Mouse (Mus musculus) left cerebral cortex, postnatal 14 days (tissue): ENCODE data around the gene Ston2. TPM values are rescaled to one million over a fixed set of nuclear protein-coding genes. Genes with fewer than 3 reads are reported as not detected.
"Not testable (repeated sequence)": the region's sequence is repeated elsewhere in the genome, so short reads cannot be mapped to it uniquely, and the experiment has no call there.

ENCODE experiments used
- DNase-seq, 2 experiments: peaks; one replicate each; pipeline ENCODE4 v3.0.0; 2021 to 2022; ENCODE audit warnings: low spot score in 2 of 2, mixed read lengths in 1 of 2
- intact Hi-C: fragments of 180-260 bp; cut with DNase I; formaldehyde crosslinking; loops from one replicate; pipeline ENCODE4 v1.15.1; 2025
- total RNA-seq, 2 experiments: library from RNA; stranded (reverse); gene quantifications; 2 replicates each; pipeline ENCODE4 v1.2.3; 2021

Gene Ston2
- total RNA-seq, 2 experiments from 2014 or later, result 16.7 to 17.6 TPM

DNA sequence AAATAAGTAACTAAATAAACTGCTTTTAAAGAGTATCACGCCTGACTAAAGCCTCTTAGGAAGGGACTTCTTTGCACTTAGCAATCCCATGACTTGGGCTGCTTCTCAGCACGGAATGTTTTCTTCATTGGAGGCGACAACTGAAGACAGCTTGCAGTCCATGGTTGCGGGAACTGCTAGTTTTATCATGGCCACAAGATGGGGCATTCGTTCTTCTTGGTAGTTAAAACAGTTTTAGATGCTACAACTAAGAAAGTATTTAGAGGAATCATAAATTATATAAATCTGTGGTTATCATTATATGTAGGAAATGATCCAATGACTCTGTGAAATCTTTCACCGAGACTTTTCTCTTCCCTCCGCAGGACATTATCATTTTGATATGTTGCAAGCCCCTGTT lies 147.5 kb downstream of the Ston2 start:
- DNase-seq, result peak; percentile 85 to 86
- intact Hi-C loops, result loop anchor here (2.0 kb wide), 1 partner anchor 148 kb away; the partner anchor contains the start of gene Ston2

DNA sequence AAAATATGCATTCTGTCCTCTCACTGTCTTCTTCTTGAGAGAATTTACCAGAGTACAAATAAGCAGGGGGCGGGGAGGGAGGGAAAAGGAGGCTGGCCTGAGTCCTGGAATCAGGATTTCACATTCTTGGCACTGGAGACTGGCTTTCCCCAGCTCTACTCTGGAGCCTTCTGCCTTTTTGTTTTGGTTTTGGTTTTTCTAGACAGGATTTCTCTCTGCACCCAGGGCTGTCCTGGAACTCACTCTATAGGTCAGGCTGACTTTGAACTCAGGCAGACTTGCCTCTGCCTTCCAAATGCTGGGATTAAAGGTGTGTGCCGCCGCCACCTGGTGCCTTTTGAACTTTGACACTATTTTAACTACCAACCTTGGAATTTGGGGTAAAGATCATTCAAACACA lies 149.8 kb downstream of the Ston2 start:
- intact Hi-C loops, result no loop called here
- DNase-seq, result no peak

DNA sequence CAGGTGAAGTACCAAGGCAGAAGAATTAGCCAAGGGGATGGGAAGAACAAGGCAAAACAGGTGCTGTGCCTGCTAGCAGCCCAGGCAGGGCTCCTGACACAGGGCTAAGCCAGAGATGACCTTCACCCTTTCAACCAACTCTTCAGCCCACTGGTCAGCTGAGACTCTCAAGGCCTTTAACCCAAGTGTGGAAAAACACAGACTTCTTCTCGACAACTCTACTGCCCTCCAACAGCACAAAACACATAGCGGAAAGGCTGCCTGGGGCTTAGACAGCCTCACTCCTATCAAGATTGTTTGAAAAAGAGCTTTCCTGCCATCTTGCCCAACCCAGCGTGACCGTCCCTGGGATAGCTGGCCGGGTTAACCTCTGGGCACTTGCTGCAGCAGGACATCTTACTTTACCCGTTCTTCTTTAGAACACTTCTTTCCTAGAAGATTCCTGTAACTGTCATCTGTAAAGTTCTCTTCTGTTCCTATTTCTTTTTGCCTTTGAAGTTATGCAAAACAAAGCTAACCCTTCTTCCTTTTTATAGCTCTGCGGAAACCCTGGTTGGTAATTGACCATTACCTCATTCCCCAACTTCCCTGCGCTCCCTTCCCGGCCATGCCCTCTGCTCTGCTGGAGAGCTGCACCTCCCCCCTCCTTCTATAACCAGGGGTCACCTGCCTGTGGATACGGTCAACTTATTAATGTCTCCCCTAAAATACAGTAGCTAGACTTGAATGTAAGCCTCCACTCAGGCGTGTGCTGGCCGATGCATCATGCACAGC lies 150.9 kb downstream of the Ston2 start:
- intact Hi-C loops, result no loop called here
- no peak for DNase-seq

DNA sequence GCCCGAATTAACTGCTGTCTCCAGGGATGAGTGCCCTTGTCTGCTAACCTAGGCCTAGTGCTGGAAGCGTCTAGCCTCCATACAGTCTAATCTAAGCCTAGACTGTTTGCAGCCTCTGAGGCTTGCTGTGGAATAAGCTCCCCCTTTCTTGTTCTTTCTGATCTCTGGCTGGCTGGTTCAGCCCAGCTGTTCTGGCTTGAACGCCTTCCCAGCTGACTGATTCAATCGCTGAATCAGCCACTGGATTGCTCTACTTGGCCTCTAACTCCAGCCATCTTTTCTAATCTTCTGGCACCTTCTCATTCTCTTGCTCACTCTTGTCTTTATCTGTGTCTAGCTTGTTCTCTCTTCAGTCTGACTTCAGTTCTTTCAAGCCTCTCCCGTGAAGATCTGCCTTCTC lies 161.7 kb downstream of the Ston2 start:
- DNase-seq, result no peak
- intact Hi-C loops, result no loop called here

DNA sequence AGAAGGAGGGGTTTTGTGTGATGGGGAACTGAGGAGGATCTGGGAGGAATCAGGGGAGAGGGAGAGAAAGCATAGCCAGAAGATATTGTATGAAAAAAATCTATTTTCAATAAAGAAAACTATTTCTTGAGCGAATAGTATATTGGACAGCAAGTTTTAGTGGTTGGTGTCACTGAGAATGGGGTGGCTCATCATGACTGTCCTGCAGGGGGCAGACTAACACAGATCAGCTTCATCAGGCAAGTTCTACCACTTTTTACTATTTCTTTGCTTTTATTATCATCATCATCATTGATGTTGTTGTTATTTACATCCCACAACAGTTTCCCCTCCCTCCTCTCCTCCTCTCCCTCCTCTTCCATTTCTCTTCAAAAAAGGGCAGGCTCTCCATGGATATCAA lies 163.2 kb downstream of the Ston2 start:
- DNase-seq, result peak in 1 of 2 experiments; percentile 13
- intact Hi-C loops, result no loop called here

DNA sequence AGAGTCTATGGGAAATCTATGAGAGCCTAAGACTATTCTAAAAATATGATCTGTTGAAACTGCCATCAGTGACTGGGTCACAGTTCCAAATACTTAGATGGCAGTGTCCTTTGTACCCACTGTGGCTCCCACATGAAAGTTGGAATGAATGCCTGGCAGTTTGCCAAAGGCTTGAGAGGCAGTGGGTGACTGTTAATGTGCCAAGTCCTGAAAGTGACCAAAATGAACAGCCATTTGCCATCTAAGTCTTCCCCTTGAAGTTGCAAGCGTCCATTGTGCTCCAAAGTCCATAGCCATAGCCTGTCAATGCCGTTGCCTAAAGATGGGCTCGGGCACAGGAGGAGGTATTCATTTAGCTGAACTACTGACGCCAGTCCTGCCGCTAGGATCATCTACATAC lies 178.8 kb downstream of the Ston2 start:
- peak in 1 of 2 experiments; percentile 41 for DNase-seq
- intact Hi-C loops, result no loop called here

DNA sequence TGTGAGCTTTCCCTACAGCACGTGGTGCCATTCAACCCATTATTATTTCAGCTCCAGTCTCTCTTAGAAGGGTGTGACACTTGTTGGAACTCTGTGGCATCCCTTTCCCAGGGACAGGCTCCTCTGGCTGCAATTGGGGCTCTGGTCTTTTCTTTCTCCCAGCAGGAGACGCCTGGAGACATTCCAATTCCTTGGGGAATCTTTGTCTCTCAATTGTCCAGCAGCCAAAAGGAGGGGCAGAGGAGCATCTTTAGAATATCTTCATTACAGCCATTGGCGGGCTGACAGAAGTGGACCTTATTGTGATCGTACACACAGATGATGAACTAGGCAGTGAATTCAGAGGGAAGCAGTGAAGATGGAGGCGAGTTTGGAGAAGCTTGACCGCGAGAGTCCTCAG lies 180.5 kb downstream of the Ston2 start:
- intact Hi-C loops, result no loop called here
- DNase-seq, result no peak

DNA sequence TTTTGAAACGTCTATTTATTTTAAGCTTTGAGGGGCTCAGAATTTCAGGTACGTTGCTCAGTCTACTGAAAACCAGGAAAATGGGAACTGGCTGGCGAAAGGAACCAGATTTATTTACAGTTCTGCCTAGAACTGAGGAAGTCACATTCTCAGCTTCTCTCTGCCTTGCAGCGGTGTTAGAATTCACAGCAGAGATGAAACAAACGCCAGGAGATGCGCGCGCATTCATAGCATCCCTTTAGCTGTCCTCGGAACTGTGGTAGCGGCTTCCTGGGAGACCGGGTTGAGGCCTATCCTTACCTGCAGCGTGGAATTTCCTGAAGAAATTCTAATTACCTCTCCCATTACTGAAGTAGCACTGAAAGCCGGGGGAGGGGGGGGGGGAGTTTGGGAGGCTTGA lies 181.5 kb downstream of the Ston2 start:
- intact Hi-C loops, result no loop called here
- peak; percentile 54 to 62 for DNase-seq

DNA sequence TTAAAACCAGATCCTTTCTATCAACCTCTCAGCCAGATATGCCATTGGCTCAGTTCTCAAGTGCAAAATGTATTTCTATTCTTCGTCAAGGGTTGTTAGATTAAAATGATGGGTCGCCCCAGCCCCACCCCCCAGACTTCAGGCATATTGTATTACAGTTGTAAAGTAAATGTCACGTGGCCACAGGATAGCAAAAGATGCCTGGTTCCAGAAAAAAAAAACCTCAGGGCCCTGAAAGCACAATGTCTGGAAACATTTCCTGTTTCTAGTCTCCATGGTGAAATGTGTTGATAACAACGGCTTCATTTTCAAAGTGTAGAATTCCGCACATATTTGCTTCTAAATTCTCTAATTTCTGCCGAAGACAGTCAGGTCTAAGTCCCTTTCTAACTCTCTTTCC lies 183.6 kb downstream of the Ston2 start:
- intact Hi-C loops, result no loop called here
- DNase-seq, result no peak

DNA sequence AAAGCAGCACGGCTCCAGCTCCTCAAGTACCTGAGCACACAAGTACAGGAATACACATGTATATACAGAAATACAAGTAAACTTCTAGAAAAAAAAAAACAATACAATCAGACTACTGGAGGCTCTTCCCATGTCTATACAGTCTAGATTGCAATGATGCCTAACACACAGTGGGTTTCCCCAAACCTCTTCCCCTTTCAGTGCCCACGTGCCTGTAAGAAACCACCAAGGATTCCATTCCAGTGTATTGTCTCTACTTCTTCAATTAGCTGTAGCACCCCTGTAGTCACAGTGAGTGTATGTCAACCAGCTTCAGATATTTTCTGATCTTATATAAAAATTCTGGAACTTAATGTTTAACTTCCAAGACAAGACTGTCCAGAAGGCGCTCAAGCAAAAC lies 196.1 kb downstream of the Ston2 start:
- intact Hi-C loops, result no loop called here
- DNase-seq, result no peak

DNA sequence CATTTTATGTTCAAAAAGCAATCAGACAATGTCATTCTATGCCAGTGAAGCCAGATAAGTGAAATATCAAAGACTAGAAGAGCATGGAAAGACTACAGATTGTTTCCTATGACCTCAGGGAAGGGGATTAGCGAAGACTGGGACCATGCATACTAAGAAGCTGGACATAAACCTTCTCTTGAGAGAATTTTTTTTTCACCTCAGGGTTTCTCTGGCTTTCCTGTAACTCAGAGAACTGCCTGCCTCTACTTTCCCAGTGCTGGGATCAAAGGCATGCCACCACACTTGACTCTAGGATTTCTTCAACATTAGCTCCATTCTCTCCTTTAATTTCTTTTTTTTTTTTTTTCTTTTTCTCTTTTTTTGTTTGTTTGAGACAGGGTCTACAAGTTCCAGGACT lies 197.0 kb downstream of the Ston2 start:
- intact Hi-C loops, result no loop called here
- no peak for DNase-seq

DNA sequence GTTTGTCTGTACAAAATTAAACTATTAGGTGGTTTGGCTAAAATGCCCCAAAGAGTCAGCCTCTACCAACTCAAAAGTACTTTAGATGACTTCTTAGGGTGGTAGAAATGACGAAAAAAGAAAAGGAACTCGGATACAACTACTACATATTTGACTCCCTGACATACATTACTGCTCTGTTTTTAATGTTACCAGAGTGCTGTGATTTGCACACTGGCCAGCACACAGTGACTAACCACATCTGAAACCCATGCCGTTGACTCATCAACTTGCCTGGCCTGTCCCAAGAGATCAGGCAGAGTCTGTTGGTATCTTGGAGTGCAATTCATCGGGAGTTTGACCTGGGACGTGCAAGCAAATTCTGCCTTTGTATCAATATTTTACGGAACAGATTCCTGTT lies 197.5 kb downstream of the Ston2 start:
- no peak for DNase-seq
- intact Hi-C loops, result no loop called here

DNA sequence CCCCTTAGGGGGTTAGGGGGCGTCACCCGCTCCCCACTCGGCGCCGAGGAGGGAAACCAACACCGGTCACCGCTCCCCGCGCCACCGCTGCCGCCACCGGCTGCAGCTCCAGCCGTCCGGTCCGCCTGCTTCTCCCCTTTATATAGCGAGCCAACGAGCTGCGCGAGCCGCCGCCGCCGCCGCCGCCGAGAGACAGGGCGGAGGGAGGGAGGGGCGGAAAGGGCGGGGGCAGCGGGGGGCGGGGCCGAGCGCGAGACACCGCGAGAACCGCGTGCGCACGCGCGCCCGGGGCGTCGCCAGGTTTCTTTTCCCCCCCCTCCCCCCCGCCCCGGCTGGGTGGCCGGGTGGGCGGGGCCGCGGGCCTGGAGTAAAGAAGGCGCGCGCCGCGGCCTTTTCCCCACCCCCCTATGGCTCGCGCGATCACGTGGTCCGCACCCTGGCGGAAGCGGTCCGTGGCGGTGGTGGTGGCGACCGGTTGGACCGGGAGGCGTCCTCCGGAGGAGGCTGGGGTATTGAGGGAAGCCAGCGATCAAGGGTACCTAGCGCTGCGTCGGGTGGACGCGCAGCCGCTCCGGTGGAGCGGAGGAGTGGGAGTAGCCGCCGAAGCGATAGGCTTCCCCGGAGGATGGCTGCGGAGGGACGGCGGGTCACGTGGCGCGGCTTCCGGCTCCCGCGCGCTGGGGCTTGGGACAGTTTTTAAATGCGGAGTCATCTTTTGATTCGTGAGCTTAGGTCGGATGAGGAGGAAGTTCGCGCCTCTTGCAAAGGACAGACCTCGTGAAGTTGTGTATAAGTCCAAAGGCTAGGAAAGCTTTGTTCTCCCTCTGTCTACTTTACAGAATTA lies 198.1 kb downstream of the Ston2 start, which contains the start of gene Gtf2a1:
TSS of gene Gtf2a1 (minus strand) at position 641 of the 844 bp plus-strand sequence.
- DNase-seq, result peak; percentile 93
- intact Hi-C loops, result no loop called here

DNA sequence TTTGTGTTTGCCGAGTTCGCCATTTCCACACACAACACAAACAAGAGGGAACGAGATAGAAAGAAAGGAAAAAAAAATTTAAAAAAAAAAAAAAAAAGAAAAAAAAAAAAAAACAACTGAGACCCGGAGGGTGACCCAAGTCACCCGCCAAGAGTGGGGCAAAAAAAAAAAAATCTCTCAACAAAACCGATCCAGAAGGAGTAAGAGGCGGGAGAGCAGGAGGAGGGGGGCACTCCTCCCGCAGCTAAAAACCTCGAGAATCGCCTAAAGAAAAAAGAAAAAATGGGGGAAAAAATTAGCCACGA lies 198.7 kb downstream of the Ston2 start:
- intact Hi-C loops, result no loop called here
- DNase-seq, result no peak

DNA sequence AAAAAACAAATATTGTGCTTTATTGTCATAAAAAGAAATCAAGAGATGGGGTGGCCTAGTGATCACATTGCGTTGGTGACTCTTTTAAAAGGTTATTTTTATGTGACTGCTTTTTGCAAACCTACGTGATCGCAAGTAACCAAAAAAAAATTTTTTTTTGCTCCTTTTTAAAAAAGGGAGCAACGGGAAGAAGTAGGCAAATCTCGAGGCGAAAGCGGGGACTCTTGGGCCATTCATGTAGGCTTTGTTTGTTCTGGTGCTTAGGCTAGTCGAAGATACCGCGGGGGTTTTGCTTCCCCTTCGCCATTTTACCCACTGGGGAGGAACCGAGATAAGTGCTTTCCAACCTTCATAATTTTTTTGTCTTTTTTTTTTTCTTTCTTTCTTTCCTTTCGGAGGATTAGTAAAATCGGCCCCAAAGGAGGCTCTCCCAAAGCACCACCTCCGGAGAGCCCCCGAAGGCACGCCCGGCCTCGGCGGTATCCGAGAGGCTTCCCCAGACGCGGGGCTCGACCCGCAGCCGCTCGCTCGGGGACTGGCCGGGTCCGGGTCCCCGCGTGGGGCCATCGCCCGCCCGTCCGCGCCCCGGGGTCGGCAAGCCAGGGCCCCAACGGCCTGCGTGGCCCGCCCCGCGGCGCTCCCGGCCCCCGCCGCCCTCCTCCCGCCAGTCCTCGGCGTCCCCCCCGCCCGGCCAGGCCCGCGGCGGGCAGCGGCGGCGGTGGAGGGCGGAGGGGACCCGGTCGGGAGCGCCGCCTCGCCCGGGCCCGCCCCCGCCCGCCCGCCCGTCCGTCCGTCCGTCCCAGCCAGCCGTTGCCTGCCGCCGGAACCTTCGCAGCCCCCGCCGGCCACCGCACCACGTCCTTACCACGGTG lies 199.3 kb downstream of the Ston2 start:
- intact Hi-C loops, result no loop called here
- DNase-seq, result peak; percentile 32 to 40

DNA sequence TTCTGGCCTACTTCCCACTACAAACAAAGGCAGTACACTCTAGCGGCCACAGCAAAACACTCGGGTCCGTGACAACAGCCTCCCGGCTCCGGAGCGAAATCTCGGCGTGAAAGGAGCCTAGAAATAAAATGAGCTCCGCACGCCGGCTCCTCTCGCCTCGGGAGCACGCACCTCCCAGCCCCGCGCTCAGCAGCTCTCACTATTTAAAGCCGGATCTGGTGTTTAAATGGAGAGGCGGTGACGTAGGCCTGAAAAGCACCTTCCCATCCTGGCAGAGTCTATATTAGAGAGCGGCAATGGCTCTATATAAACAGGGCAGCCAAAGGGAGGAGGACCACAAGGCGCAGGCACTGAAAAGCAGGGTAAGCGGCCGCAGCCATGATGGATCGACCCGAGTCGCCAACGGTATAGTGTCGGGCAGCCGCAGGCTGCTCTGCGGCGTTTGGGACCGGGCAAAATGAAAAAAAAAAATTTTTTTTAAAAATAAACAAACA lies 200.0 kb downstream of the Ston2 start:
- peak; percentile 94 to 95 for DNase-seq
- intact Hi-C loops, result no loop called here

DNA sequence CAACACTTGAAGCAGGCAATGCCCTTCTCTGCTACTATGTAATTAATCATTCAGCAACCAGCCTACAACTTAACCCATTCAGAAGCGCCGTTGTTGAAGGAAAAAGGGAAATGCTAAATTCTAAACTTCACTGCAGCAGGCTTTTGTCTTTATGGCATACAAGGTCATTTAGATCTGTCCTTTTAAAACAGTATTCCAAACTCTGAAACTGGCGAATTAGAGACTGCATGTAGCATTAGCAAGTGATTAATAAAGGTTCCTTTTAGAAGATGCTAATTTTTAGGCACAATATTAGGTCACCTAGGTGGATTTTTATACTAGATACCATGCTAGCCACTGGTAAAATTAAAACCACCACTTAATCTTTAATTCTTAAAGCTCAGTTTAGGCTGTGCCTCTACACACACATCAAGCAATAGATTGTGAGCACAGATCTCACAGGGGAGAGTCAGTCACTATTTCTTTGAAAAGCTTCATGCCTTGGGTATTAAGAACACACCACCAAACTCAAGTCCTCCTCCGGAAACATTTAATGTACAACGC lies 200.6 kb downstream of the Ston2 start:
- DNase-seq, result peak in 1 of 2 experiments; percentile 21
- intact Hi-C loops, result no loop called here

DNA sequence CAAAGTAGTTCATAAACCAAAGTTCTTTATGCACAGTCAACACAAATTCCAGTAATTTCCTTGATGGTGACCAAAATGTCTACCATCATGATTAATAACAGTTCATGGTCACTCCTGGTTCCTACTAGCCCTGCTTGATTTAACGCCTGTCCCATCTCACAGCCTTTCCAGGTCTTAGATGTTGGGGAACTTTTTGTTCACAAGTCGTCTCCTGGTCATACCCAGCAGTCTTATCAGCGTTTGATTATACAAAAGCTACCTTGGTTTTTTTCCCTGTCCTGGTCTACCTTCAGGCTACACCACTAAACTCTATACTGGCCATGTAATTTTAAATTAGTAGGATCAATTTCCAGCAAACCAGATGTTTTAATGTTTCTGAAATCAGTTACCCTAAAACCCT lies 201.1 kb downstream of the Ston2 start:
- intact Hi-C loops, result no loop called here
- no peak for DNase-seq

DNA sequence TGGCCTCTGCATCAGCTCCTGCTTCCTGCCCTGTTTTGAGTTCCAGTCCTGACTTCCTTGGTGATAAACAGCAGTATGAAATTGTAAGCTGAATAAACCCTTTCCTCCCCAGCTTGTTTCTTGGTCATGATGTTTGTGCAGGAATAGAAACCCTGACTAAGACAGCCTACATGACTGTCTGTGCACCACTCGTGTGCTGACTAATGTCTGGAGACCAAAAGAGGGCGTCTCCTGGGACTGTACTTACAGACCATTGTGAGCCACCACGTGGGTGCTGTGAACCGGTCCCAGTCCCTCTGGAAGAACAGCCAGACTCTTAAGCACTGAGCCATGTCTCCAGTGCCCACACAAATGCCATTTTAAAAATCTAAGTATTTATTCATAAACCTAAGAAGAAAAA lies 202.4 kb downstream of the Ston2 start:
- intact Hi-C loops, DNase-seq: not testable (repeated sequence)
